Comparison of ENCODE assay signal across 10 mouse cellular contexts in genomic region chr4:82437533-82438318, GRCm38 (mm10).
DNase-seq lines count a peak whose midpoint lies in the region; ATAC-seq and TF ChIP-seq lines count a peak whose summit lies in the region.
"Had no signal": no experiment of that assay in that cellular context is flagged by ENCODE, and none has a peak within 500 bp of the region (broad histone marks: within the 10 kb centered on the region; RNA-seq: fewer than 3 reads in every experiment).

No protein-coding gene starts in this region.

- TF ChIP-seq CTCF in gastrocnemius, adult 2 months (IDR thresholded peaks at IDR 0.05) = no peak

- intact Hi-C loops in gastrocnemius, adult 2 months (cut with DNase I) = loop anchor here (2.0 kb wide), 1 partner anchor 67 kb away; no protein-coding TSS in a partner anchor

- no peak overlapping the region; the same call in 1 of the 2 replicates for H3K4me3 ChIP-seq in gastrocnemius, adult 2 months
- no peak overlapping the region for H3K4me3 ChIP-seq in midbrain, embryonic 12.5 days
- H3K4me3 ChIP-seq in midbrain, embryonic 11.5 days (ENCODE audit: low read depth, low read length) = no peak overlapping the region
- H3K4me3 ChIP-seq in limb, embryonic 15.5 days = no peak overlapping the region

- H3K9ac ChIP-seq in midbrain, embryonic 12.5 days (replicated peaks) = no peak overlapping the region
- H3K9ac ChIP-seq in midbrain, embryonic 11.5 days (ENCODE audit: low read length) = no peak overlapping the region
- H3K9ac ChIP-seq in limb, embryonic 15.5 days = no peak overlapping the region

- no peak for ATAC-seq in midbrain, embryonic 12.5 days (ENCODE audit: low FRiP score, low read depth)
- ATAC-seq in midbrain, embryonic 11.5 days (ENCODE audit: low FRiP score) = no peak
- ATAC-seq in limb, embryonic 15.5 days (ENCODE audit: insufficient number of reproducible peaks, low FRiP score, low TSS enrichment, low read depth) = no peak

- H3K4me1 ChIP-seq in midbrain, embryonic 12.5 days = peaks cover 27% of the 10 kb centered on the region
- H3K4me1 ChIP-seq in midbrain, embryonic 11.5 days (ENCODE audit: control insufficient read depth, insufficient read depth, low read length) = peaks cover 2% of the 10 kb centered on the region; the same call in 1 of the 2 replicates
- peaks cover 45% of the 10 kb centered on the region for H3K4me1 ChIP-seq in limb, embryonic 15.5 days

- H3K27ac ChIP-seq in gastrocnemius, adult 2 months = peak overlapping the region; percentile 82
- peak overlapping the region; percentile 32; the same call in 1 of the 2 replicates for H3K27ac ChIP-seq in midbrain, embryonic 12.5 days (replicated peaks)
- H3K27ac ChIP-seq in midbrain, embryonic 11.5 days (ENCODE audit: low read depth, low read length) = no peak overlapping the region
- H3K27ac ChIP-seq in limb, embryonic 15.5 days = peak overlapping the region; percentile 59

- H3K36me3 ChIP-seq in midbrain, embryonic 12.5 days = no peaks in the 10 kb centered on the region
- H3K36me3 ChIP-seq in midbrain, embryonic 11.5 days (ENCODE audit: control insufficient read depth, insufficient read depth, low read length) = no peaks in the 10 kb centered on the region
- no peaks in the 10 kb centered on the region for H3K36me3 ChIP-seq in limb, embryonic 15.5 days

- no peak for DNase-seq in gastrocnemius, adult 2 months
- DNase-seq in gastrocnemius, postnatal 25 days = no peak
- no peak for DNase-seq in midbrain, embryonic 11.5 days (ENCODE audit: low spot score, missing footprints)
- DNase-seq in thymus, postnatal 25 days = no peak
- DNase-seq in gastrocnemius, adult 8-10 months (ENCODE audit: low spot score in 2 of 2) = no peak
- no peak for DNase-seq in adrenal gland, postnatal 36 days
- DNase-seq: cerebellum, adult 11 months had no signal

- H3K9me3 ChIP-seq in midbrain, embryonic 12.5 days = no peaks in the 10 kb centered on the region
- no peaks in the 10 kb centered on the region for H3K9me3 ChIP-seq in midbrain, embryonic 11.5 days (ENCODE audit: control insufficient read depth, low read length)
- H3K9me3 ChIP-seq in limb, embryonic 15.5 days = no peaks in the 10 kb centered on the region

- 85% methylated on average over 12 of the region's 12 CpGs for WGBS in midbrain, embryonic 12.5 days
- 88% methylated on average over 12 of the region's 12 CpGs for WGBS in midbrain, embryonic 11.5 days
- WGBS in limb, embryonic 15.5 days = 52% methylated on average over 12 of the region's 12 CpGs

- H3K27me3 ChIP-seq in midbrain, embryonic 12.5 days = no peaks in the 10 kb centered on the region
- H3K27me3 ChIP-seq in midbrain, embryonic 11.5 days (ENCODE audit: control insufficient read depth, insufficient read depth, low read length) = no peaks in the 10 kb centered on the region
- H3K27me3 ChIP-seq in limb, embryonic 15.5 days = no peaks in the 10 kb centered on the region

- no peak overlapping the region for H3K4me2 ChIP-seq in midbrain, embryonic 12.5 days (replicated peaks)
- no peak overlapping the region for H3K4me2 ChIP-seq in midbrain, embryonic 11.5 days
- no peak overlapping the region for H3K4me2 ChIP-seq in limb, embryonic 15.5 days
- H3K4me2 ChIP-seq: liver, embryonic 11.5 days had no signal
